Mouse (Mus musculus) small intestine, adult 2 months (tissue): ENCODE measurements around the gene Usp54. TPM values are rescaled to one million over a fixed set of nuclear protein-coding genes. Genes with fewer than 3 reads are reported as not detected.
A peak's percentile ranks its signal among the peaks of the same experiment; 100 is the strongest.
"Not testable (repeated sequence)": the region's sequence is repeated elsewhere in the genome, so short reads cannot be mapped to it uniquely, and the experiment has no call there.

ENCODE experiments used
- H3K27ac ChIP-seq: fragments of 200-500 bp; 2 replicates; pipeline ENCODE4 v1.5.1; 2012; ENCODE audit warnings: low read depth, low read length, control low read depth, inconsistent platforms; ENCODE audit not compliant: insufficient read depth
- H3K27me3 ChIP-seq: fragments of 200-500 bp; 2 replicates; pipeline ENCODE4 v1.6.1; 2012; ENCODE audit warnings: mild to moderate bottlenecking, moderate library complexity, low read length, inconsistent platforms; ENCODE audit not compliant: control insufficient read depth, insufficient read depth
- H3K36me3 ChIP-seq: fragments of 200-500 bp; 2 replicates; pipeline ENCODE4 v1.6.1; 2012; ENCODE audit warnings: mild to moderate bottlenecking, low read length, control low read depth, inconsistent platforms; ENCODE audit not compliant: control insufficient read depth, insufficient read depth
- H3K4me1 ChIP-seq: fragments of 200-500 bp; 2 replicates; pipeline ENCODE4 v1.6.1; 2012; ENCODE audit warnings: low read length, inconsistent platforms, mixed read lengths; ENCODE audit not compliant: control insufficient read depth, insufficient read depth, insufficient read length
- H3K4me3 ChIP-seq: fragments of 200-500 bp; 2 replicates; pipeline ENCODE4 v1.5.1; 2012; ENCODE audit warnings: low read depth, mild to moderate bottlenecking, control low read depth, inconsistent platforms, low read length, moderate library complexity
- CTCF ChIP-seq: fragments of 200-500 bp; IDR thresholded peaks from 2 replicates; pipeline ENCODE4 v1.5.1; 2012; ENCODE audit warnings: low read depth, mild to moderate bottlenecking, control low read depth, inconsistent platforms, low read length, moderate library complexity, mixed read lengths; ENCODE audit not compliant: insufficient replicate concordance, insufficient read length; ENCODE audit errors: extremely low read depth
- POLR2A ChIP-seq: fragments of 200-500 bp; IDR thresholded peaks from 2 replicates; pipeline ENCODE4 v1.6.1; 2012; ENCODE audit warnings: low read depth, mild to moderate bottlenecking, control low read depth, inconsistent platforms, low read length, moderate library complexity
- WGBS: fragments of 180-500 bp; shearing (Covaris S2); methylation state at CpG from one replicate; pipeline ENCODE4 v1.1.7; 2018; 5-methylcytosine and 5-hydroxymethylcytosine counted together
- polyA plus RNA-seq: library from polyadenylated mRNA; depleted of rRNA; stranded (reverse); fragments of >200 nt; gene quantifications from 2 replicates; pipeline ENCODE4 v1.2.3, GENCODE M21; 2012

The Usp54 gene
- polyA plus RNA-seq, 1 experiment, result 1.4 TPM

DNA sequence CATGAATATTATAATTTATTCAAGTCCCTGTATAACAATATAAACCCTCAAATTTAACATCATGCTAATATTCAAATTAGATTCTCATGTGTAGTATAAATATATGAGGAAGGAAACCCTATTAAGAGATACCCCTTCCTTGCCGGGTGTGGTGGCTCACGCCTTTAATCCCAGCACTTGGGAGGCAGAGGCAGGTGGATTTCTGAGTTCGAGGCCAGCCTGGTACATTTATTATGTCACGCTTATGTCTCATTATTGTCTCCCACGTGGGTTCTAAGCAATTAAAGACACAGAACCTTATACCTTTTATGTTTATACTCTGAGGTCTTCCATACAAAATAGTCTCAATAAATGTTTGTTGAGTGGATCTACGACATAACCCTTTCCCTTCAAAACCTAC lies 2.2 kb downstream of the Usp54 start:
- H3K27ac ChIP-seq, result no peak overlapping the region
- H3K4me3 ChIP-seq, result no peak overlapping the region
- TF ChIP-seq POLR2A (no peak), CTCF (no peak)
- H3K36me3 ChIP-seq, result no peaks in the 10 kb centered on the region; the same call in 1 of the 2 replicates
- H3K27me3 ChIP-seq, result no peaks in the 10 kb centered on the region
- WGBS, result 84% methylated on average over 6 of the region's 6 CpGs
- H3K4me1 ChIP-seq, result peaks cover 3% of the 10 kb centered on the region; the same call in 1 of the 2 replicates

DNA sequence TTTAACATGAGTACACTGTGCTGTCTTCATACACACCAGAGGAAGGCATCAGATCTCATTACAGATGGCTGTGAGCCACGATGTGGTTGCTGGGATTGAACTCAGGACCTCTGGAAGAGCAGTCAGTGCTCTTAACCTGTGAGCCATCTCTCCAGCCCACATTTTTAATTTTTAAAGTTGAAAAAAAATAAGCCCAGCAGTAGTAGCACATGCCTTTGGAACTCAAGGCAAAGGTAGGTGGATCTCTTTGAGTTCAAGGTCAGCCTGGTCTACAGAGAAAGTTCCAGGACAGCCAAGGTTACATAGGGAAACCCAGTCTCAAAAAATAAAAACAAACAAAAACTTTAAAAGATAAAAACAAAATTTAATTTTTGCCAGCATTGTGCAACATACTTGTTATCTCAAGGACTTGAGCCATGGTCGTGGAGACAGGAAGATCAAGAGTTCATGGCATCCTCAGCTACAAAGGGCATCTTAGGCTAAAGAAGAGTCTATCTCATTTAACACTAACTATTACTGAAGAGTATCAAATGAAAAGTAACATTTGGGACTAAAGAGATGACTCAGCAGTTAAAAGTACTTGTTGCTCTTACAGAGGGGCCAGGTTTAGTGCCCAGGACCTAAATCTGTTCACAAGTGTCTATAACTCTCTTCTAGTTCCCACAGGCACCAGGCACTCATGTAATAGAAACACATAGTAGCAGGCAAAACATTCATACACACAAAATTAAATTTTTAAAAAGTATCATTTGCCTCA lies 2.9 kb downstream of the Usp54 start:
- TF ChIP-seq POLR2A, result no peak
- TF ChIP-seq CTCF, result no peak
- no peaks in the 10 kb centered on the region; the same call in 1 of the 2 replicates for H3K36me3 ChIP-seq
- H3K4me3 ChIP-seq, result no peak overlapping the region
- 71% methylated on average over 2 of the region's 2 CpGs for WGBS
- H3K27ac ChIP-seq, result no peak overlapping the region
- H3K27me3 ChIP-seq, result no peaks in the 10 kb centered on the region
- H3K4me1 ChIP-seq, result peaks cover 3% of the 10 kb centered on the region; the same call in 1 of the 2 replicates

DNA sequence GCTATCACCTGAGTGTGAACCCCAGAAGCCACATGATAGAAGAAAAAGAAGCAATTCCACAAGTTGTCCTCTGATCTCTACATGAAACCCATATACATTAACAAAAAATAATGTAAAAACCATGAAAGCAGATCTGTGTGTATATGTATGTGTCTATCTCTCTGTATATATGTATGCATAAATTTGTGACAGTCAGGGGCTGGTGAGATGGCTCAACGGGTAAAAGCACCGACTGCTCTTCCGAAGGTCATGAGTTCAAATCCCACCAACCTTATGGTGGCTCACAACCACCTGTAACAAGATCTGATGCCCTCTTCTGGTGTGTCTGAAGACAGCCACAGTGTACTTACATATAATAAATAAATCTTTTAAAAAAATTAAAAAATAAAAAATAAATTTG lies 3.9 kb downstream of the Usp54 start:
- not testable (repeated sequence) for H3K36me3 ChIP-seq, H3K27me3 ChIP-seq, H3K4me1 ChIP-seq, H3K4me3 ChIP-seq, H3K27ac ChIP-seq
- WGBS, result 91% methylated on average over 3 of the region's 3 CpGs

DNA sequence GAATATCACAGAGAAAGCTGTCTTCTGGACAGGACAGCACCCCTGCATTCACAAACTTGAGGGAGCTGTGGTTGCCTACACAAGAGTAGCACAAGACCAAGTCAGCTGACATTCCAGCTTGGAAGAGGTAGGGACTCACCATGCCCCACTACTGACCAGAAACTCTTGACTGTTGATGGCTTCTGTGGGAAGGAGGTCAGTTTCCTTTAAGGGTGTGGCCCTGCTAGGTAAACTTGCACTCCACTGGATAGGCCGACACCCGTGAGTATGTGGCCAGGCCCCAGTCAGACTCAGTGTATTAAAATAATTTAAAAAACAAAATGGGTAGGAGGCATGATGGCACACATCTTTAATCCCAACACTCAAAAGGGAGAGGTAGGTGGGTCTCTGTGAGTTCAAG lies 5.3 kb downstream of the Usp54 start:
- H3K27me3 ChIP-seq, result no peaks in the 10 kb centered on the region
- 37% methylated on average over 2 of the region's 2 CpGs for WGBS
- no peak overlapping the region for H3K27ac ChIP-seq
- no peaks in the 10 kb centered on the region for H3K4me1 ChIP-seq
- no peak for TF ChIP-seq POLR2A
- no peak for TF ChIP-seq CTCF
- H3K4me3 ChIP-seq, result no peak overlapping the region
- no peaks in the 10 kb centered on the region for H3K36me3 ChIP-seq

DNA sequence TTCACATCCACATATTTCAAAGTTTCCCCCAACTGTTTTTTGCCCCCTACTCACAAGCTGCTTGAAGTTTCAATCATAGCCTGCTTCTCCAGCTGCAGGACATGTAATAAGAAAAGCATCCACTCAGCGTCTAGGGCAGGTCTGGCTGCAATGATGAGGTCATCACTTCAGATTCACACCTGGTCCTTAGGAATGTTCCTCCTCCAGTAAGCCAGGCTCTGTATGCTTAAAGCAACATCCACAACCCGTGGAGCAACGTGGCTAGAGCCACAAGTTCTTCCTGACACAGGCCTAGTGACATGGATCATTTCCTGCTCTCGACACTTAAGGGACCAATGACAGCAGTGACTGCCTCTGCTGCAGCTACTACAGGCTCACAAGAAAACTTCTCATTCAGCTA lies 9.6 kb downstream of the Usp54 start:
- H3K4me1 ChIP-seq, result peaks cover 7% of the 10 kb centered on the region; the same call in 1 of the 2 replicates
- 31% methylated on average over 4 of the region's 4 CpGs for WGBS
- H3K4me3 ChIP-seq, result no peak overlapping the region
- H3K27me3 ChIP-seq, result no peaks in the 10 kb centered on the region
- TF ChIP-seq CTCF (no peak), POLR2A (no peak)
- H3K36me3 ChIP-seq, result no peaks in the 10 kb centered on the region
- no peak overlapping the region for H3K27ac ChIP-seq

DNA sequence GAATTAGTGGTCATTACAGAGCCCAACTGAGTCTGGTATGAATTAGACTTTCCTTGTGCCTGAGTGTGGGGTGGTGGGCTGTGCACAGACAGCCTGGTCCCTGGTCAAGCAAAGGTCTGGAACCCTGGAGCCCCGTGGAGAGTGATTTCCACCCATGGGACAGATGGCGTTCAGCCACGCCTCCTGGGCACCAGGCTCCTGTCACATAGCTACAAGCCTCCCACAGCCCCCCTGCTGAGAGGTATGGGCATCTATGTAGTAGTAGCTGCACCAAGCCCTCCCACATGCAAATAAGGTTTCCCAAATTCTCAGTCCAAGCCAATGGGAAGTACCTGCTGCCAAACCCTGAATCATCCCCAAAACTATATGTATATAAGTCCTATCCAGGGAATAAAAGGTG lies 13.9 kb downstream of the Usp54 start:
- Histone ChIP-seq H3K4me1 (peaks cover 7% of the 10 kb centered on the region; the same call in 1 of the 2 replicates), H3K36me3 (no peaks in the 10 kb centered on the region), H3K4me3 (no peak overlapping the region), H3K27me3 (no peaks in the 10 kb centered on the region), H3K27ac (0 out of 2 replicates have a peak overlapping the region, but pooled peaks have one; percentile 30)
- TF ChIP-seq POLR2A, result no peak
- TF ChIP-seq CTCF, result no peak
- WGBS, result 81% methylated on average over 3 of the region's 3 CpGs

DNA sequence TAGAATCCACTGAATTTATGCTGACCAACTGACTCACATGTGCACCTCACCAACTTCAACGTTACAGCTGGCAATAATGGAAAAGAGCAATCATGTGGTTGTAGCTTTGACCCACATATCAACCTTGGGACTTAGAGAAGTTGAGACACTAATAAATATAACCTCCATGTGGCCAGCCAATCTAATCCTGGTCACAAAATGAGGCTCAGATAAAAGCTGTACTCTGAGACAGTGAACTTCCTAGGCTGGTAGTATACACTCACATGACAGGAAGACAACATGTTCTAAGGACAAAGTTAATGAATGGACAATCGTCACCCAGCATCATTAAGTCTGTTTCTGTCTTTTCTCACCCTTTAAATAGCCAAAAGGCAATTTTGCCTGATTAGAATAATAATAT lies 14.4 kb downstream of the Usp54 start:
- WGBS, result 45% methylated on average over 2 of the region's 2 CpGs
- Histone ChIP-seq H3K27ac (no peak overlapping the region), H3K4me1 (peaks cover 7% of the 10 kb centered on the region; the same call in 1 of the 2 replicates), H3K36me3 (no peaks in the 10 kb centered on the region), H3K4me3 (no peak overlapping the region), H3K27me3 (no peaks in the 10 kb centered on the region)
- TF ChIP-seq CTCF (no peak), POLR2A (no peak)

DNA sequence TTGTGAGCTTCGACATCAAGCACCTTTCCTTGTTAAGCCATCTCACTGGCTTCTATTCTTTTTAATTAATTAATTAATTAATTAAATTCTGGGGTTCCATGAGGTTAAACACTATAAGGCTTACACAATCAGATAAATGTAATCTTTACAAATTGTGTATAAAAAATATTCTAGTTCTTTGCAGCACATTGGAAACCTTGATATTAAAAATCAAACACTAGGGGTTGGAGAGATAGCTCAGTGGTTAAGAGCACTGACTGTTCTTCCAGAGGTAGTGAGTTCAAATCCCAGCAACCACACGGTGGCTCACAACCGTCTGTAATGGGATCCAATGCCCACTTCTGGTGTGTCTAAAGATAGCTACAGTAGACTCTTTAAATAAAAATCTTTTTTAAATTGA lies 18.0 kb downstream of the Usp54 start:
- WGBS, result 90% methylated on average over 3 of the region's 3 CpGs
- TF ChIP-seq POLR2A (no peak), CTCF (no peak)

More for the DNA sequence above, 18.0 kb downstream of the Usp54 start:
- Histone ChIP-seq H3K27ac (no peak overlapping the region), H3K36me3 (no peaks in the 10 kb centered on the region), H3K4me1 (peaks cover 7% of the 10 kb centered on the region; the same call in 1 of the 2 replicates), H3K4me3 (no peak overlapping the region), H3K27me3 (no peaks in the 10 kb centered on the region)
